Mouse (Mus musculus) heart, adult 2 months (tissue): Measurements from ENCODE around the gene Pbx2.

Experiments
- CTCF ChIP-seq: fragments of 200-600 bp; IDR thresholded peaks from 2 replicates; pipeline ENCODE4 v1.8.1; 2022; ENCODE audit warnings: antibody characterized with exemption, mild to moderate bottlenecking, moderate library complexity
- EP300 ChIP-seq: fragments of 200-500 bp; IDR thresholded peaks from 2 replicates; pipeline ENCODE4 v1.6.1; 2011; ENCODE audit warnings: low read depth, low read length, control low read depth; ENCODE audit not compliant: insufficient read depth
- POLR2A ChIP-seq: fragments of 200-500 bp; IDR thresholded peaks from 2 replicates; pipeline ENCODE4 v1.6.1; 2011; ENCODE audit warnings: mild to moderate bottlenecking, low read depth, low read length, control low read depth; ENCODE audit not compliant: insufficient read depth

DNA sequence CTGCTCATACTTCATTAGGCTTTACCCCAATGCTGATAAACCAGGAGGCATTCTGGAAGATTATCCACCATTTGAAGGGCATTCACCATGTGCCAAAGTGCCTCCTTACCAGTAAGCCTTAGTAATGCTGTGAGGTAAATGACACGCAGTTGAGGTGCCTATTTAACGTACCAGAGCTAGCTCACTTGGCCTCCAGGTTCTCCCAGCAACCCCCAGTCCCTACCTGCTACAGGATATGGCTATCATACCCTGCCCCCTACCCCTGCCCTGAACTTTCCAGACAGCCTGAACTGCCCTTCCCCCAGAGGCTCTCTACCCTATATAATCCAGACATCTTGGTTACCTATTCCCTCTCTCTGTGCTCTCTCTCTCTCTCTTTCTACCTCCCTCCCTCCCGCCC, 2.3 kb upstream of the Pbx2 start:
- no peak for TF ChIP-seq CTCF
- peak; percentile 55 for TF ChIP-seq POLR2A
- TF ChIP-seq EP300: no peak
